Mouse (Mus musculus) left cerebral cortex, postnatal 36 days (tissue): Measurements from ENCODE around the gene Enthd1. TPM values are rescaled to one million over a fixed set of nuclear protein-coding genes. Genes with fewer than 3 reads are reported as not detected.
"Not testable (repeated sequence)": the region's sequence is repeated elsewhere in the genome, so short reads cannot be mapped to it uniquely, and the experiment has no call there.

Source experiments
- DNase-seq, 2 experiments: peaks; one replicate each; pipeline ENCODE4 v3.0.0; 2021 to 2022; ENCODE audit warnings: low spot score in 2 of 2, mixed read lengths in 1 of 2
- intact Hi-C: fragments of 180-260 bp; cut with DNase I; formaldehyde crosslinking; loops from one replicate; pipeline ENCODE4 v1.15.1; 2025
- total RNA-seq, 2 experiments: library from RNA; stranded (reverse); gene quantifications; 2 replicates each; pipeline ENCODE4 v1.2.3; 2021

Gene Enthd1
- total RNA-seq, 2 experiments from 2014 or later, result not detected

GRCm38 (mm10) chr15:80554860-80555822 is 9.8 kb downstream of the Enthd1 start:
- intact Hi-C loops, result no loop called here
- no peak for DNase-seq

- intact Hi-C loops, result no loop called here
- no peak for DNase-seq
Observed at GRCm38 (mm10) chr15:80545430-80545829, 19.5 kb downstream of the Enthd1 start.

GRCm38 (mm10) chr15:80544115-80544514 is 20.8 kb downstream of the Enthd1 start:
- no peak for DNase-seq
- intact Hi-C loops, result no loop called here

GRCm38 (mm10) chr15:80538671-80539340 is 26.1 kb downstream of the Enthd1 start:
- DNase-seq, result no peak
- intact Hi-C loops, result no loop called here

GRCm38 (mm10) chr15:80538075-80538474 is 26.9 kb downstream of the Enthd1 start:
- intact Hi-C loops, result no loop called here

GRCm38 (mm10) chr15:80536051-80536450 is 28.9 kb downstream of the Enthd1 start:
- peak; percentile 31 to 46 for DNase-seq
- intact Hi-C loops, result no loop called here

More at GRCm38 (mm10) chr15:80538075-80538474, 26.9 kb downstream of the Enthd1 start:
- no peak for DNase-seq

GRCm38 (mm10) chr15:80533274-80533673 is 31.7 kb downstream of the Enthd1 start:
- intact Hi-C loops, result no loop called here
- peak in 1 of 2 experiments; percentile 29 for DNase-seq

- intact Hi-C loops, result no loop called here
- no peak for DNase-seq
Observed at GRCm38 (mm10) chr15:80532281-80533072, 32.5 kb downstream of the Enthd1 start.

- no peak for DNase-seq
- intact Hi-C loops, result no loop called here
Observed at GRCm38 (mm10) chr15:80531026-80531425, 33.9 kb downstream of the Enthd1 start.

- intact Hi-C loops, result no loop called here
- peak; percentile 44 to 46 for DNase-seq
Observed at GRCm38 (mm10) chr15:80529955-80530869, 34.7 kb downstream of the Enthd1 start.

- no peak for DNase-seq
- intact Hi-C loops, result no loop called here
Observed at GRCm38 (mm10) chr15:80521661-80522388, 43.1 kb downstream of the Enthd1 start.

GRCm38 (mm10) chr15:80519931-80520330 is 45.0 kb downstream of the Enthd1 start:
- no peak for DNase-seq
- intact Hi-C loops, result no loop called here

GRCm38 (mm10) chr15:80518567-80519223 is 46.3 kb downstream of the Enthd1 start:
- no peak for DNase-seq
- intact Hi-C loops, result no loop called here

- no peak for DNase-seq
- intact Hi-C loops, result no loop called here
Observed at GRCm38 (mm10) chr15:80517996-80518395, 47.0 kb downstream of the Enthd1 start.

- intact Hi-C loops, result no loop called here
- no peak for DNase-seq
Observed at GRCm38 (mm10) chr15:80516525-80516924, 48.4 kb downstream of the Enthd1 start.

GRCm38 (mm10) chr15:80505086-80505485 is 59.9 kb downstream of the Enthd1 start:
- intact Hi-C loops, result no loop called here
- no peak for DNase-seq

- DNase-seq, result not testable (repeated sequence)
- intact Hi-C loops, result loop anchor here (5.0 kb wide), 1 partner anchor 129 kb away; no protein-coding TSS in a partner anchor
Observed at GRCm38 (mm10) chr15:80503155-80503554, 61.8 kb downstream of the Enthd1 start.

GRCm38 (mm10) chr15:80502741-80503140 is 62.2 kb downstream of the Enthd1 start:
- intact Hi-C loops, result loop anchor here (5.0 kb wide), 1 partner anchor 130 kb away; no protein-coding TSS in a partner anchor

More at GRCm38 (mm10) chr15:80502741-80503140, 62.2 kb downstream of the Enthd1 start:
- DNase-seq, result no peak
